Mouse (Mus musculus) small intestine, adult 2 months (tissue): ENCODE measurements around the gene Vps13d.

Experiments
- CTCF ChIP-seq: fragments of 200-500 bp; IDR thresholded peaks from 2 replicates; pipeline ENCODE4 v1.5.1; 2012; ENCODE audit warnings: low read depth, mild to moderate bottlenecking, control low read depth, inconsistent platforms, low read length, moderate library complexity, mixed read lengths; ENCODE audit not compliant: insufficient replicate concordance, insufficient read length; ENCODE audit errors: extremely low read depth
- POLR2A ChIP-seq: fragments of 200-500 bp; IDR thresholded peaks from 2 replicates; pipeline ENCODE4 v1.6.1; 2012; ENCODE audit warnings: low read depth, mild to moderate bottlenecking, control low read depth, inconsistent platforms, low read length, moderate library complexity

DNA sequence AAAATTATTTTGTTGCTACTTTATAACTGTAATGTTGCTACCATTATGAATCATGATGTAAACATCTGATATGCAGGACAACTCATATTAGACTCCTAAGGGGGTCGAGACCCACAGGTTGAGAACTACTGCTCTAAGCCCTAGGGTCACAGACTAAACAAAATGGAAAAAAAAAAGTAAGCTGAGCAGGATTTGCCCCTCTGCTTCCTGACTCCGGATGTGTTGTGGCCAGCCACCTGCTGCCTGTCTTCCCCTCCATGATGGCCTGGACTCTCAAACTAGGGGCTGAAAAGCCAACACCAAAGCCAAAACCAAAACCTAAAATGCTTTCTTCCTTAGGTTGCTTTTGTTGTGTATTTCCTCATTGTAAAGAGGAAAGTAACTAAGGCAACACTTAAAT, 16.3 kb upstream of the Vps13d start:
- no peak for TF ChIP-seq POLR2A
- TF ChIP-seq CTCF: no peak
